Mouse (Mus musculus) NIH3T3 (cell line): ENCODE results near the gene Gm29866.
"Not testable (repeated sequence)": the region's sequence is repeated elsewhere in the genome, so short reads cannot be mapped to it uniquely, and the experiment has no call there.

ENCODE experiments used
- DNase-seq: peaks from one replicate; pipeline ENCODE4 v3.0.0-alpha.2; 2012; ENCODE audit warnings: low read depth

The Gm29866 gene

DNA sequence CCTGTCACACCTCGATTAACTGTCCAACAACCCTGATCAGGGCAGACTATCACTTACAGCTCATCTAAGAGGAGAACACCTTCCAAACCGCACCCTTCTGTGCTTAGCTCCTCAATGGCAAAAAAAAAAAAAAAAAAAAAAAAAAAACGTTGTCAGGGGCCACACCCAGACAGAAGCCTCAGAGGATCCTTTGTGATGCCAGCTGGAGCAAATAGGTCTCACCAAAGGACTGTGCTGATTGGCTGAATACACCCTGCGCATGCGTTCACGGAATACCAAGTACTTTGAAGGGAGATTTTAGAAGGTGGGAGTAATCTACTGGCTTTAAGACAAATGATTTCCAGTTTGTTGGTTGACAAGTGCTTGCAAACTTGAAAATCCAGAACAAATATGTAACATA is at the start of gene Gm29866:
Gene Gm29866, minus strand, starts transcription at position 101 of the 400 bp plus-strand sequence.
- not testable (repeated sequence) for DNase-seq
